ENCODE assay signal across 10 mouse cellular contexts in the genomic region with DNA sequence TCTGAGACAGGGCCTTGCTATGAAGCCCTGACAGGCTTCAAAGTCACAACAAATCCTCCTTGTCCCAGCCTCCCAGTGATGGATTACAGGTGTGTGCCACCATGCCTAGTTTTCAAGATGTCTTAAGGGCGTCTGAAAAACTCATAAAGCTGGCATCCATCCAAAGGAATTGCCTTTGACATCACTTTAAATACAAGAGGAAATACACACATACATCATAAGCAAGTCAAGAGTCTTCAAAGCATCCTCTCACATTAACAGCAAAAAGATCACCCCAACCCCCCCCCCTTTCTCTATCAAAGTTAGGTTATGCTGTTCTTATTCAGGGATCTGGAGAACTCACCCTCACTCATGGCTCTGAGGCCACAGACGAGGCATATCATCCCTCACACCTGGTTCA. TPM values are rescaled to one million over a fixed set of nuclear protein-coding genes. Genes with fewer than 3 reads are reported as not detected.
A peak's percentile ranks its signal among the peaks of the same experiment; 100 is the strongest.
DNase-seq lines count a peak whose midpoint lies in the region; ATAC-seq lines count a peak whose summit lies in the region.
"Had no signal": no experiment of that assay in that cellular context is flagged by ENCODE, and none has a peak within 500 bp of the region (broad histone marks: within the 10 kb centered on the region; RNA-seq: fewer than 3 reads in every experiment).

No protein-coding gene starts in this region.

- H3K4me3 ChIP-seq in heart, embryonic 14.5 days (ENCODE audit: control insufficient read depth in 1 of 2, insufficient read depth in 1 of 2, low read depth in 1 of 2, low read length in 2 of 2): no peak overlapping the region
- H3K4me3 ChIP-seq in hindbrain, embryonic 11.5 days (ENCODE audit: low read depth, low read length): no peak overlapping the region
- H3K4me3 ChIP-seq in midbrain, embryonic 13.5 days (replicated peaks): peak overlapping the region; percentile 65

- no peaks in the 10 kb centered on the region for H3K9me3 ChIP-seq in heart, embryonic 14.5 days (ENCODE audit: control insufficient read depth, low read length)
- H3K9me3 ChIP-seq in hindbrain, embryonic 11.5 days (ENCODE audit: control insufficient read depth, low read length): no peaks in the 10 kb centered on the region
- no peaks in the 10 kb centered on the region for H3K9me3 ChIP-seq in midbrain, embryonic 13.5 days

- ATAC-seq in heart, embryonic 14.5 days (ENCODE audit: insufficient number of reproducible peaks, insufficient read depth, low FRiP score, low read depth): no peak
- ATAC-seq in CD4-positive, CD25-positive, alpha-beta regulatory T cell, adult 4 months: peak; percentile 25
- no peak for ATAC-seq in hindbrain, embryonic 11.5 days (ENCODE audit: low FRiP score)
- ATAC-seq in midbrain, embryonic 13.5 days: no peak
- ATAC-seq in monocyte, adult 5-6 weeks (replicated peaks; ENCODE audit: insufficient number of reproducible peaks, low FRiP score, low TSS enrichment, poor library complexity, severe bottlenecking): no peak

- no peaks in the 10 kb centered on the region for H3K36me3 ChIP-seq in heart, embryonic 14.5 days (ENCODE audit: control insufficient read depth, insufficient read depth, low read length)
- H3K36me3 ChIP-seq in hindbrain, embryonic 11.5 days (ENCODE audit: control insufficient read depth, insufficient read depth, low read length): no peaks in the 10 kb centered on the region
- no peaks in the 10 kb centered on the region for H3K36me3 ChIP-seq in midbrain, embryonic 13.5 days

- H3K27ac ChIP-seq in heart, embryonic 14.5 days (replicated peaks in 1 of 2; ENCODE audit: control insufficient read depth in 1 of 2, insufficient read depth in 1 of 2, low read depth in 2 of 2, low read length in 2 of 2): no peak overlapping the region
- H3K27ac ChIP-seq in hindbrain, embryonic 11.5 days (ENCODE audit: low read depth, low read length): no peak overlapping the region
- no peak overlapping the region for H3K27ac ChIP-seq in midbrain, embryonic 13.5 days

- H3K9ac ChIP-seq in heart, embryonic 14.5 days (ENCODE audit: low read length): no peak overlapping the region
- no peak overlapping the region for H3K9ac ChIP-seq in hindbrain, embryonic 11.5 days (ENCODE audit: low read depth, low read length)
- H3K9ac ChIP-seq in midbrain, embryonic 13.5 days (replicated peaks): peak overlapping the region; percentile 85; the same call in 1 of the 2 replicates

- no peak for DNase-seq in heart, adult 18-20 months
- no peak for DNase-seq in hindbrain, embryonic 11.5 days (ENCODE audit: low spot score)
- no peak for DNase-seq in embryo, embryonic 10.5 days (ENCODE audit: low spot score)
- DNase-seq in cerebellum, postnatal 14 days: no peak
- DNase-seq: cerebellum, adult 11-12 months had no signal

- 69% methylated on average over 2 of the region's 2 CpGs for WGBS in heart, embryonic 14.5 days
- WGBS in hindbrain, embryonic 11.5 days: 67% methylated on average over 2 of the region's 2 CpGs
- 64% methylated on average over 2 of the region's 2 CpGs for WGBS in midbrain, embryonic 13.5 days

- peak overlapping the region; percentile 85 for H3K4me2 ChIP-seq in heart, embryonic 14.5 days (ENCODE audit: low read length)
- peak overlapping the region; percentile 51; the same call in 1 of the 2 replicates for H3K4me2 ChIP-seq in hindbrain, embryonic 11.5 days (replicated peaks; ENCODE audit: low read depth, low read length)
- peak overlapping the region; percentile 83 for H3K4me2 ChIP-seq in midbrain, embryonic 13.5 days (replicated peaks)

- no peaks in the 10 kb centered on the region for H3K27me3 ChIP-seq in heart, embryonic 14.5 days (ENCODE audit: control insufficient read depth, insufficient read depth, low read length)
- no peaks in the 10 kb centered on the region for H3K27me3 ChIP-seq in hindbrain, embryonic 11.5 days (ENCODE audit: control insufficient read depth, insufficient read depth, low read length)
- no peaks in the 10 kb centered on the region for H3K27me3 ChIP-seq in midbrain, embryonic 13.5 days

- peaks cover 21 to 47% of the 10 kb centered on the region in 2 experiments for H3K4me1 ChIP-seq in heart, embryonic 14.5 days (ENCODE audit: control insufficient read depth in 2 of 2, insufficient read depth in 2 of 2, low read length in 2 of 2)
- H3K4me1 ChIP-seq in hindbrain, embryonic 11.5 days (replicated peaks; ENCODE audit: control insufficient read depth, insufficient read depth, low read length): peaks cover 10% of the 10 kb centered on the region; the same call in 1 of the 2 replicates
- H3K4me1 ChIP-seq in midbrain, embryonic 13.5 days (replicated peaks): peaks cover 61% of the 10 kb centered on the region

RNA-seq across cellular contexts. Expression of a gene that starts 1.4 kb away (rescaled TPM):
- polyA plus RNA-seq in heart, embryonic 14.5 days (2014; fragmentation: Nextera tagmentation; extraction: Ambion mirVana): 1.3 and 1.5 TPM in 2 replicates
- total RNA-seq in heart, adult 18-20 months (2021): 1 to 10 TPM; 2.5 to 3.0 TPM
- polyA plus RNA-seq in CD4-positive, CD25-positive, alpha-beta regulatory T cell, adult 4 months (2017; shearing (Covaris generic)): 10 to 100 TPM; 29.6 to 50.3 TPM
- polyA plus RNA-seq in hindbrain, embryonic 11.5 days (2014; fragmentation: Nextera tagmentation; extraction: Ambion mirVana): 3.0 and 3.3 TPM in 2 replicates
- 3.6 and 5.0 TPM in 2 replicates for polyA plus RNA-seq in midbrain, embryonic 13.5 days (2015; fragmentation: Nextera tagmentation; extraction: Ambion mirVana)
- total RNA-seq in monocyte, adult 5-6 weeks (2017): 72.0 to 89.0 TPM (median 88.0 TPM) in 3 replicates

RNA-seq across cellular contexts. Expression of a gene that starts 47.6 kb away (rescaled TPM):
- polyA plus RNA-seq in heart, embryonic 14.5 days (2014; fragmentation: Nextera tagmentation; extraction: Ambion mirVana): not detected in 2 replicates
- total RNA-seq in heart, adult 18-20 months (2021): not detected
- not detected for polyA plus RNA-seq in CD4-positive, CD25-positive, alpha-beta regulatory T cell, adult 4 months (2017; shearing (Covaris generic))
- not detected in 2 replicates for polyA plus RNA-seq in hindbrain, embryonic 11.5 days (2014; fragmentation: Nextera tagmentation; extraction: Ambion mirVana)
- 0.43 and 0.48 TPM in 2 replicates for polyA plus RNA-seq in midbrain, embryonic 13.5 days (2015; fragmentation: Nextera tagmentation; extraction: Ambion mirVana)
- total RNA-seq in monocyte, adult 5-6 weeks (2017): not detected in 3 replicates
- polyA plus RNA-seq: large intestine, adult 2 months had no signal

RNA-seq across cellular contexts. Expression of a gene that starts 57.5 kb away (rescaled TPM):
- polyA plus RNA-seq in heart, embryonic 14.5 days (2014; fragmentation: Nextera tagmentation; extraction: Ambion mirVana): 0.18 and 0.30 TPM in 2 replicates
- total RNA-seq in heart, adult 18-20 months (2021): not detected
- not detected for polyA plus RNA-seq in CD4-positive, CD25-positive, alpha-beta regulatory T cell, adult 4 months (2017; shearing (Covaris generic))
- polyA plus RNA-seq in hindbrain, embryonic 11.5 days (2014; fragmentation: Nextera tagmentation; extraction: Ambion mirVana): 0.25 and 0.27 TPM in 2 replicates
- polyA plus RNA-seq in midbrain, embryonic 13.5 days (2015; fragmentation: Nextera tagmentation; extraction: Ambion mirVana): 0.70 and 0.71 TPM in 2 replicates
- total RNA-seq in monocyte, adult 5-6 weeks (2017): not detected in 3 replicates
